Mouse (Mus musculus): Measurements from ENCODE around the gene Tas2r140. TPM values are rescaled to one million over a fixed set of nuclear protein-coding genes. Genes with fewer than 3 reads are reported as not detected.

The Tas2r140 gene
- polyA plus RNA-seq (2015; fragmentation: Nextera tagmentation; extraction: Ambion mirVana), result not detected in 2 replicates

DNA sequence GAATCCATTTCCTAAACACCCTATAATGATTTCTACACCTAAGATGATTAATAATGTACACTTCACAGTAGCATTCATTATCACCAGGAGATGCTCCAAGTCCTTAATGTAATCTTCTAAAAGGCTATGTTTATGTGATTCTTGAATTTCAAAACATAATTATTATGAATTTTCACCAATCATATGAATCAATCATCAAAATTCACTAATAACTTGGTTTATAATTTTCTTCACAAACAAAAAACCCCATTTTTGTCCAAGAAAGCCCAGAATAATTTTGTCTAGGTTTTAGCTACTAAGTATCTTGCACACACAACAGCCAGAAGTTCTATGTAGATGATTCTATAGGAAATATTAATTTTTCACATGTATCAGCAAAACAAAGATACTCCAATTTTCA, at the start of gene Tas2r140:
TSS of gene Tas2r140 (minus strand) at position 101 of the 400 bp plus-strand sequence.
- no peak within 1 kb of the TSS for H3K4me3 ChIP-seq (ENCODE audit: low read length)
- ATAC-seq (ENCODE audit: low FRiP score, low TSS enrichment), result no peak
- H3K4me1 ChIP-seq (ENCODE audit: insufficient read depth, low read length), result no peaks in the 10 kb centered on the region
- H3K9ac ChIP-seq (replicated peaks; ENCODE audit: low read length), result no peak within 1 kb of the TSS
- no peaks in the 10 kb centered on the region for H3K36me3 ChIP-seq (ENCODE audit: insufficient read depth, low read length)
- H3K4me2 ChIP-seq (replicated peaks; ENCODE audit: low read depth, low read length), result no peak within 1 kb of the TSS
- no peaks in the 10 kb centered on the region for H3K27me3 ChIP-seq (ENCODE audit: insufficient read depth, low read length)
- no peaks in the 10 kb centered on the region for H3K9me3 ChIP-seq (ENCODE audit: low read length)
- H3K27ac ChIP-seq (ENCODE audit: low read length), result no peak within 1 kb of the TSS

DNA sequence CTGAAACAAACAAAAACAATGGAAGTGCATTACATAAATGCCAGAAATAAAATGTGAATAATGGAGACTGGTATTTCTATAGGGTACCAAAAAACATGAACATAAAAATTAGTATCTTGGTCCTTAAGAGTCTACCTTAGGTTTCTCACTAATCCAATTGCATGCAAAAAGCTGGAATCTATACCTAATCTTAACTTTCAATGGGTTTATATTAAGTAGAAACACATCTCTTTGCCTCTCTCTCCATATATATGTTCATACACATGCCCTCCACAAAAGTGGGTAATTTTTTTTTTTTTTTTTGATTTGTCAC, 48.9 kb upstream of the Tas2r140 start, which contains the start of gene Smim10l1:
TSS of gene Smim10l1 (plus strand) at position 301 of the 313 bp plus-strand sequence.
- Histone ChIP-seq H3K27ac (ENCODE audit: low read length) (peak within 1 kb of the TSS; percentile 94), H3K27me3 (ENCODE audit: insufficient read depth, low read length) (no peaks in the 10 kb centered on the region), H3K4me3 (ENCODE audit: low read length) (peak within 1 kb of the TSS; percentile 64), H3K9ac (replicated peaks; ENCODE audit: low read length) (peak within 1 kb of the TSS; percentile 95), H3K4me2 (replicated peaks; ENCODE audit: low read depth, low read length) (peak within 1 kb of the TSS; percentile 69), H3K36me3 (ENCODE audit: insufficient read depth, low read length) (peaks cover 11% of the 10 kb centered on the region; the same call in 1 of the 2 replicates), H3K4me1 (ENCODE audit: insufficient read depth, low read length) (0 out of 2 replicates have a peak, but pooled peaks cover 5% of the 10 kb centered on the region), H3K9me3 (ENCODE audit: low read length) (no peaks in the 10 kb centered on the region)
- no peak for ATAC-seq (ENCODE audit: low FRiP score, low TSS enrichment)

- H3K27me3 ChIP-seq (ENCODE audit: insufficient read depth, low read length), result no peaks in the 10 kb centered on the region
- H3K9ac ChIP-seq (replicated peaks; ENCODE audit: low read length), result no peak overlapping the region
- WGBS, result 63% methylated on average over 1 of the region's 1 CpGs
- H3K9me3 ChIP-seq (ENCODE audit: low read length), result no peaks in the 10 kb centered on the region
- no peak overlapping the region for H3K4me2 ChIP-seq (replicated peaks; ENCODE audit: low read depth, low read length)
- H3K36me3 ChIP-seq (ENCODE audit: insufficient read depth, low read length), result 0 out of 2 replicates have a peak, but pooled peaks cover 1% of the 10 kb centered on the region
- H3K4me3 ChIP-seq (ENCODE audit: low read length), result no peak overlapping the region
- 0 out of 2 replicates have a peak, but pooled peaks cover 5% of the 10 kb centered on the region for H3K4me1 ChIP-seq (ENCODE audit: insufficient read depth, low read length)
- no peak overlapping the region for H3K27ac ChIP-seq (ENCODE audit: low read length)
- ATAC-seq (ENCODE audit: low FRiP score, low TSS enrichment), result no peak
These were observed 46.8 kb upstream of the Tas2r140 start for GRCm38 (mm10) chr6:133102430-133102829.

GRCm38 (mm10) chr6:133092226-133092625, 36.6 kb upstream of the Tas2r140 start:
- Histone ChIP-seq H3K4me1 (ENCODE audit: insufficient read depth, low read length) (no peaks in the 10 kb centered on the region), H3K36me3 (ENCODE audit: insufficient read depth, low read length) (no peaks in the 10 kb centered on the region), H3K27ac (ENCODE audit: low read length) (no peak overlapping the region), H3K27me3 (ENCODE audit: insufficient read depth, low read length) (no peaks in the 10 kb centered on the region), H3K9ac (replicated peaks; ENCODE audit: low read length) (no peak overlapping the region), H3K4me3 (ENCODE audit: low read length) (no peak overlapping the region), H3K9me3 (ENCODE audit: low read length) (no peaks in the 10 kb centered on the region), H3K4me2 (replicated peaks; ENCODE audit: low read depth, low read length) (no peak overlapping the region)
- 82% methylated on average over 8 of the region's 8 CpGs for WGBS
- ATAC-seq (ENCODE audit: low FRiP score, low TSS enrichment), result no peak

GRCm38 (mm10) chr6:133037001-133037400, 18.6 kb downstream of the Tas2r140 start, which contains the start of gene Tas2r103:
Gene Tas2r103, minus strand, starts transcription at chr6:133037101.
- H3K27me3 ChIP-seq (ENCODE audit: insufficient read depth, low read length), result no peaks in the 10 kb centered on the region
- no peaks in the 10 kb centered on the region for H3K9me3 ChIP-seq (ENCODE audit: low read length)
- H3K4me3 ChIP-seq (ENCODE audit: low read length), result no peak within 1 kb of the TSS
- no peaks in the 10 kb centered on the region for H3K4me1 ChIP-seq (ENCODE audit: insufficient read depth, low read length)
- H3K4me2 ChIP-seq (replicated peaks; ENCODE audit: low read depth, low read length), result no peak within 1 kb of the TSS
- no peak within 1 kb of the TSS for H3K9ac ChIP-seq (replicated peaks; ENCODE audit: low read length)
- H3K27ac ChIP-seq (ENCODE audit: low read length), result no peak within 1 kb of the TSS
- WGBS, result 75% methylated on average over 2 of the region's 2 CpGs
- H3K36me3 ChIP-seq (ENCODE audit: insufficient read depth, low read length), result no peaks in the 10 kb centered on the region
- no peak for ATAC-seq (ENCODE audit: low FRiP score, low TSS enrichment)

Other genes starting within 250 kb of the Tas2r140 start
- not detected in 2 replicates for gene Tas2r123, start 208.7 kb downstream of the Tas2r140 start, polyA plus RNA-seq (2015; fragmentation: Nextera tagmentation; extraction: Ambion mirVana)
- gene Tas2r116, start 200.4 kb downstream of the Tas2r140 start, polyA plus RNA-seq (2015; fragmentation: Nextera tagmentation; extraction: Ambion mirVana), result not detected in 2 replicates
- gene Tas2r110, start 187.8 kb downstream of the Tas2r140 start, polyA plus RNA-seq (2015; fragmentation: Nextera tagmentation; extraction: Ambion mirVana), result not detected in 2 replicates
- gene Tas2r113, start 162.8 kb downstream of the Tas2r140 start, polyA plus RNA-seq (2015; fragmentation: Nextera tagmentation; extraction: Ambion mirVana), result not detected in 2 replicates
- gene Tas2r125, start 146.2 kb downstream of the Tas2r140 start, polyA plus RNA-seq (2015; fragmentation: Nextera tagmentation; extraction: Ambion mirVana), result not detected in 2 replicates
- gene Tas2r129, start 104.7 kb downstream of the Tas2r140 start, polyA plus RNA-seq (2015; fragmentation: Nextera tagmentation; extraction: Ambion mirVana), result not detected in 2 replicates
- not detected in 2 replicates for gene Tas2r131, start 97.9 kb downstream of the Tas2r140 start, polyA plus RNA-seq (2015; fragmentation: Nextera tagmentation; extraction: Ambion mirVana)
- gene Tas2r109, start 74.9 kb downstream of the Tas2r140 start, polyA plus RNA-seq (2015; fragmentation: Nextera tagmentation; extraction: Ambion mirVana), result not detected in 2 replicates
- gene Tas2r103, start 18.7 kb downstream of the Tas2r140 start, polyA plus RNA-seq (2015; fragmentation: Nextera tagmentation; extraction: Ambion mirVana), result not detected in 2 replicates
- 67.6 and 80.7 TPM in 2 replicates for gene Smim10l1, start 49.1 kb upstream of the Tas2r140 start, polyA plus RNA-seq (2015; fragmentation: Nextera tagmentation; extraction: Ambion mirVana)
- not detected in 2 replicates for gene 5530400C23Rik, start 236.4 kb upstream of the Tas2r140 start, polyA plus RNA-seq (2015; fragmentation: Nextera tagmentation; extraction: Ambion mirVana)

Data from kidney, embryonic 16.5 days (tissue).